Mouse (Mus musculus) cerebral cortex, adult 2 months (tissue): Measurements from ENCODE around the gene Sept7.

Experiments used
- WGBS: fragments of 180-500 bp; shearing (Covaris S2); methylation state at CpG from one replicate; pipeline ENCODE4 v1.1.7; 2018; 5-methylcytosine and 5-hydroxymethylcytosine counted together

Gene Sept7

GRCm38 (mm10) chr9:25262087-25262486 lies 9.8 kb downstream of the Sept7 start:
- 21% methylated on average over 1 of the region's 1 CpGs for WGBS

GRCm38 (mm10) chr9:25265795-25266194 lies 13.6 kb downstream of the Sept7 start:
- WGBS = 83% methylated on average over 4 of the region's 4 CpGs

GRCm38 (mm10) chr9:25267133-25267532 lies 14.9 kb downstream of the Sept7 start:
- 66% methylated on average over 3 of the region's 3 CpGs for WGBS

DNA sequence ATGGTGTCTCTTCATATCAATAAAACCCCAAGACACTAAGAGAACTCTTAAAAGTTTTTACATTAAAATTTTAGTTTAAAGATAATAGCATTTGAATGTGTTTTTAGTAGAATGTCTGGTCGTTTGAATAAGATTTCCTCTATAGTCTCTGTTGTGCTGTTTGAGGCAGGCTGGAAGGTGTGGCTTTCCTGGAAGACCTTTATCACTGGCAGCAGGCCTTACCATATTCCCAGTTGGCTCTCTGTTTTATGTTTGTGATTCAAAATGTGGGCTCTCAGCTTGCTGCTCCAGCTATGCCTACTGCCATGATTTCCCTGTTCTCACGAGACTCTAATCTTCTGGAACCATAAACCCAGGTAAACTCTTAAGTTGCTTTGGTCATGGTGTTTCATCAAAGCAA lies 15.3 kb downstream of the Sept7 start:
- WGBS = 42% methylated on average over 2 of the region's 2 CpGs

DNA sequence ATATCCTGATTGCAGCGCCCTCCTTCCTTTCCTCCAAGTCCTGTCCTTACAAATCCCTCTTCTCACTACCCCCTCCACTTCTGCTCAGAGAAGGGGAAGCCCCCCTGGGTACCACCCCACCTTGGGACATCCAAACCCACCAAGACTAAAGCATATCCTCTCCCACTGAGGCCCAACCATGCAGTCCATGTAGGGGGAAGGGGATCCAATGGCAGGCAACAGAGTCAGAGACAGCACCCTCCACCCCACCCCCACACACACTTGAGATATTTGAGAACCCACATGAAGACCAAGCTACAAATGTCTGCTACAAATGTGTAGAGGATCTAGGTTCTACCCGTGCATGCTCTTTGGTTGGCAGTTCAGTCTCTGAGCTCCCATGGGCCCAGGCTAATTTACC lies 19.7 kb downstream of the Sept7 start:
- 77% methylated on average over 2 of the region's 2 CpGs for WGBS

DNA sequence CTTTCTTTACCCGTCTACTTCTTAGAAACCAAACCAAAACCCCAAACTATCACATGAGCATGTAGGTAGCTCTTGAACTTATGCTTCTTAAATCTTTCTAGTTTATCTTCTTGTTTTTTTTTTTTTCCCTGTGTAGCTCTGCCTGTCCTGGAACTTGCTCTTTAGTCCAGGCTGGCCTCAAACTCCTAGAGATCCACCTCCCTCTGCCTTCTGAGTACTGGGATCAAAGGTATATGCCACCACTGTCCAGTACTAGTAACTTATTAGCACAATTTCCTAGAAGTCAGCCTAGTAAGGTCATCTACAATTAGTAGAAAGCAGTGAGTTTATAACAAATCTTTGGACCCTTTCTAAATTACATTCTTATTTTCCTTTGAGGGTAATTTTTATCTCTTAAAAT lies 37.6 kb downstream of the Sept7 start:
- 62% methylated on average over 1 of the region's 1 CpGs for WGBS

GRCm38 (mm10) chr9:25309505-25310182 lies 57.4 kb downstream of the Sept7 start:
- WGBS = 63% methylated on average over 1 of the region's 1 CpGs

GRCm38 (mm10) chr9:25314304-25314703 lies 62.1 kb downstream of the Sept7 start:
- WGBS = 85% methylated on average over 4 of the region's 4 CpGs

- WGBS = 32% methylated on average over 4 of the region's 4 CpGs
Measured at GRCm38 (mm10) chr9:25317827-25318505, 65.7 kb downstream of the Sept7 start.

- 92% methylated on average over 6 of the region's 6 CpGs for WGBS
Measured at GRCm38 (mm10) chr9:25319676-25320075, 67.4 kb downstream of the Sept7 start.

DNA sequence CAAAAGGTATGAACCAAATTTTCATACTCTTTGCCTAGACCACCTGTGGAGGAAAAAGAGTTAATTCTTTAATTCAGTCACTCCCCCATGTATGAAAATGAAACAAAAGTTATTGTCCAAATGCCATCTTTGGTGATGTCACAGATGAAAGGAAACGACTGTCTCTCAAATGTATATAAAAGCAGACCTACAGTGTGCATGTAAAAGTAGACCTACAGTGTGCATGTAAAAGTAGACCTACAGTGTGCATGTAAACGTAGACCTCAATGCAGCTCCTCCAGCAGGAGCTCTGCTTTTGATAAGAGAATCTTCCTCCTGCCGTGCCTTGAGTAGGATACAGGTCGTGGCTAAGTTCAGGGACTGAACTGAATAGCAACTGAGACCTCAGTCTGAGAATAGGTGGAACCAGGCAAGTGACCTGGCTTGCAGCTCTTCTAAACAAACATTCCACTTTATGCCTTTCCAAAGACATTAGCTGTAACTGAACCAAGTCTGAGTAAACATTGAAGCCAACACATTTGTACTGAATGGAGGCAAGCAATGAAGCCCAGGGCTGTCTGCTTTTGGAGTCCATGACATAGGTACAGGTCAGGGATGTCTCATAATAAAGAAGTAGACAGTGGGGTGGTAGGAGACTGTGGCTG lies 75.6 kb downstream of the Sept7 start:
- WGBS = 88% methylated on average over 4 of the region's 4 CpGs

- 72% methylated on average over 11 of the region's 11 CpGs for WGBS
Measured at GRCm38 (mm10) chr9:25328946-25329723, 76.9 kb downstream of the Sept7 start.

GRCm38 (mm10) chr9:25337436-25338198 lies 85.4 kb downstream of the Sept7 start:
- WGBS = 46% methylated on average over 2 of the region's 2 CpGs

- 91% methylated on average over 1 of the region's 1 CpGs for WGBS
Measured at GRCm38 (mm10) chr9:25340412-25340811, 88.2 kb downstream of the Sept7 start.

DNA sequence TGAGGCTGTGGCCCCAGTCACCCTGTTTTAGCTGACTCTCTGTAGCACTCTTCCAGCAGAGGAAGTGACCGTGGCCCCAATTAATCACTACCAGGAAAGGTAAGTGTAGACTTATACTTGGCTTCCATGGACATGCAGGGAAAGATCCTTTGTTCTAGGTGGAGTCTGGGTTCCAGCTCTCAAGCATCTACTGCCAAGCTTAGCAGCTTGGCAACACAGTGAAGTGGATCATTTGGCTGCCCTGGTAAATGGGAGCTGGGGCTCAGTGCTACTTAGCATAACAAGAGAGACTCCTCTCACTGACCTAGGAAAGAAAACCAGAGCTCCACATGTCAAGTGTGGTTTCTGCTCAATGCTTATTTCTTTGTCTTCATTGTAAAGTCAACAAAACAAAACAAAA lies 101.5 kb downstream of the Sept7 start:
- 70% methylated on average over 1 of the region's 1 CpGs for WGBS

DNA sequence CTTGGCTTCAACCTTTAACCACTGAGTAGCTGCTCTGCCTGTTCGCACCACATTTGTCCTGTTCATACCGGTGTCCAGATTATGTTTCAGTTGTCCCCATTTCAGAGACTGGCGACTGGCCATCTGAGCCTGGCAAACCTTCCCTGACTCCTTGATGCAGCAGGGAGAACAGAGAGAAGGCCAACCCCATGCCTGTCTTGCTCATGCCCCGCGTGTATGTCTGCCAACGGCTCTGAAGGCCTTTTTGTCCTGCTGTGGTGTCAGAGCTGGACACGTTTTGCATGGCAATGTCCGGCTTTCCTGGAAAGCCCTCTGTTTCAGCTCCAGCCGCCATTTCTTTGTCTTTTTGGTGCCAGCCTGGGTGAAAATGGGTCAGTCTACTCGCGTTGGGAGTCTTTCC lies 103.6 kb downstream of the Sept7 start:
- WGBS = 64% methylated on average over 11 of the region's 11 CpGs

- WGBS = 97% methylated on average over 12 of the region's 12 CpGs
Measured at GRCm38 (mm10) chr9:25357589-25357988, 105.3 kb downstream of the Sept7 start.

GRCm38 (mm10) chr9:25358018-25358417 lies 105.8 kb downstream of the Sept7 start:
- 66% methylated on average over 5 of the region's 5 CpGs for WGBS
